Mouse (Mus musculus): ENCODE measurements around the gene Mnd1. TPM values are rescaled to one million over a fixed set of nuclear protein-coding genes. Genes with fewer than 3 reads are reported as not detected.

Gene Mnd1
- polyA plus RNA-seq, 2 experiments from 2014 or later, result 1.7 to 3.8 TPM

DNA sequence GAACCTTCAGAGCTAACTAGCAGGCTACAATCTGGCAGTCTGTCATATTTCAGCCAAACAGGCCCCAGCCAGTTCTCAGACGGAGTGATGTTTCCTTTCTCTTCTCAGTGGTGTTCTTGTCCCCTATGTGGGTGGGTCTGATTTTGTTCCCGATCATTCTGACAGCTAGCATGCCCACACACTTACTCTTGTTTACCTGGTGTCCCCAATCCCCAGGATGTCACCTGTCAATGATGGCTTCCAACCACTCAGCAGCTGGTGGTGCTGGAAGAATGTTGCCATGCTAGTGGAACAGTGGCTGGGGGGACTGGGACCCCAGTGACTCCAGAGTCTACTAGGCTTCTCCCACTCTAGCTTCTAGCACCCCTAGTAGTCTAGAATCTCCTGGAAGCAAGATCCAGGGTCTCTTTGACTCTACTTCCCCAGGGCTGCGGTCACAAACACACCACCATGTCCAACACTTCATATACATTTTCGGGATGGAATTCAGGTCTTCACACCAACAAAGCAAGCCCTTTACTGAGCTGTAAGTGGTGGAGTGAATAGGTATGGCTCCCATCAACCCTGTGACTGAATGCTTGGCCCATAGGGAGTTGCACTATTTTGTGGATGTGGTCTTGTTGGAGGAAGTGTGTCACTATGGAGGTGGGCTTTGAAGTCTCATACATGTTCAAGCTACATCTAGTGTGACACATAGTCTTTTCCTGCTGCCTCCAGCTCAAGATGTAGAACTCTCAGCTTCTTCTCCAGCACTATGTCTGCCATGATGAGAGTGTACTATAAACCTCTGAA is 2.2 kb upstream of the Mnd1 start:
- ATAC-seq, result no peak

GRCm38 (mm10) chr3:84157011-84157410 is 1.4 kb upstream of the Mnd1 start:
- ATAC-seq, result no peak

DNA sequence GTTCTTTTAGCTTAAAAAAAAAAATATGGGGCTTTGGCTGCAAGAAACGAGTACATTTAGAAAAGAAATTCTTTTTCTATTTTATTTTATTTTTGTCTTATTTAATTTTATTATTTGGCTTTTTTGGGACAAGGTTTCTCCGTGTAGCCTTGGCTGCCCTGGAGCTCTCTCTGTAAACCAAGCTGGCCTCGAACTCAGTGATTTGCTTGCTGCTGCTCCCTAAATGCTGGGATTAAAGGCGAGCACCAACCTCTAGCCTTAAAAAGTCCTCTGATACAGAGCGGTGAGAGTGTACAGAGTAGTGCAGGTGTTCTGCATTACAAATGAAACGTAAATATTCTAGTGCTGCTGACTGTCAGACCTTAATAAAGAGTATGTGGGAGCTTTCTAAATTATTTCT is 519 bp upstream of the Mnd1 start:
- ATAC-seq, result no peak

GRCm38 (mm10) chr3:84155146-84155545 is 440 bp downstream of the Mnd1 start:
- no peak for ATAC-seq

DNA sequence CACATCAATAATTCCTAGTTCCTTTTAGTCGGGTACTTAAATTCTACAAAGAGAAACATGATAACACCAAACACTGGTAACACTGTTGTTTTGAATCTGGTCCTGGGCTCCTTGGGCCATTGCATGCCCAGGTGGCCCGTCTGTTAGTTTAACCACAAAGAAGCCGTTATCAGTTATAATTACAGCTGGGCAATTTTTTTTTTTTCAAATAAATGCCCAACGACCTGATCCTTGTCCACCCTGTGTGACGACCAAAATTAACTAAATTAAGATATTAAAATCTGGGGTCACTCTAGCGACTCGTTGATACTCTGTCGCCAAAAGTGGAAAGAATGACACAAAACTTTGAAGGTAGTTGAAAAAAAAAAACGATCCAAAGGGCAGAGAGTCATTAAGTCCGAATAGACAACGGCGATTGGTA is 855 bp downstream of the Mnd1 start:
- no peak for ATAC-seq

GRCm38 (mm10) chr3:84149831-84150230 is 5.8 kb downstream of the Mnd1 start:
- no peak for ATAC-seq

DNA sequence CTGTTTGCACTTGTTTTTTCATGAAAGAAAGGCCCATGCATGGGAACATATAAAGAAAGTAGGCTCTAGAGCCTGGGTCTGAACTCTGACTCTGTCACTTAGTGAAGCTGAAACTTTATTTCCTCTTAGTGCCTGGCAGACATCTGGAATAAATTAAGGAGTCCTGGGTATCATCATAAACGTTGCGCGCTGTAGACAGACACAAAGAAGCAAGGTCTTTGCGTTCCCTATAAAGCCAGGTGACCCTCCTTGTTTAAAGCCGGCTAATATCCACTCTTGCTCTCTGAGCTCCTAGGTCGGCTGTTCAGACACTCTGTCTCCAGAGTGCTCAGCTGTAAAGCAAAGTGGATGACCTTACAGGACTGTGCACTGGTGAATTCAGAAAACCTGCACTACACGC is 14.6 kb downstream of the Mnd1 start:
- no peak for ATAC-seq

GRCm38 (mm10) chr3:84136509-84136908 is 19.1 kb downstream of the Mnd1 start:
- no peak for ATAC-seq

DNA sequence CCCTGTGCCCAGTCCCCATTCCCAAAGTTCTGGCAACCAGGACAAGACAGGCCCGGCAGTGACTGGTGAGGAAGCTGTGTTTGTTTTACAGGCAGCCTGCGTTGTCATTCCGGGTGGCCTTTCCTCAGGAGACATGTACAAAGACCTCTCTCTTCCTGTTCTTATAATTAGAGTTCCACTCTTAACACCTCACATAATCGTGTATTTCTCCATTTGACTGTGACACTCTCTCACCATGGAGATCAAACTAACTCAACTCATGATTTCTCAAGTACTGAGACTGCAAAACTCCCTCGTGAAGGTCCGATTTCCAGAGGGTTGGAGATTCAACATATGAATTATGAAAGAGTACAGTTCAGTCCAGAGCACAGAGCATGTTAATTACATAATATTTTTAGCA is 19.7 kb downstream of the Mnd1 start:
- no peak for ATAC-seq

GRCm38 (mm10) chr3:84135387-84135786 is 20.2 kb downstream of the Mnd1 start:
- ATAC-seq, result no peak

- no peak for ATAC-seq
These were observed 24.2 kb downstream of the Mnd1 start for GRCm38 (mm10) chr3:84131369-84131768.

DNA sequence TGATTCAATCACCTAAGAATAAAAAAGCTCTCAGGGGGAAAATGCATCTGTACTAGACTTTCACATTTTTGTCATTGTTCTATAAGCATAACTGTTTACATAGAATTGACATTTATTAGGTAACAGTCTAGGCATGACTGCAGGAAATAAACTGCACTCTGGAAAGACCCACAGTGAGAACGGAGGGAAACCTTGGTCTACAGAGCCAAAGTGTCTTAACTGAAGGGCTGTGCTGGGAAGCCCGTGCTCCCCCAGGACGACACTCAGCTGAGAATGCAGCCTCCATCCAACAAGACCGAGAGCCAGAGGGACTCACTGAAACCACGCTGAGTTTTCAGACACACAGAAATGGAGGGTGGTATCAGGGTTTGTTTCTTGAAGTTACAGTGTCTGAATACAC is 24.8 kb downstream of the Mnd1 start:
- ATAC-seq, result no peak

DNA sequence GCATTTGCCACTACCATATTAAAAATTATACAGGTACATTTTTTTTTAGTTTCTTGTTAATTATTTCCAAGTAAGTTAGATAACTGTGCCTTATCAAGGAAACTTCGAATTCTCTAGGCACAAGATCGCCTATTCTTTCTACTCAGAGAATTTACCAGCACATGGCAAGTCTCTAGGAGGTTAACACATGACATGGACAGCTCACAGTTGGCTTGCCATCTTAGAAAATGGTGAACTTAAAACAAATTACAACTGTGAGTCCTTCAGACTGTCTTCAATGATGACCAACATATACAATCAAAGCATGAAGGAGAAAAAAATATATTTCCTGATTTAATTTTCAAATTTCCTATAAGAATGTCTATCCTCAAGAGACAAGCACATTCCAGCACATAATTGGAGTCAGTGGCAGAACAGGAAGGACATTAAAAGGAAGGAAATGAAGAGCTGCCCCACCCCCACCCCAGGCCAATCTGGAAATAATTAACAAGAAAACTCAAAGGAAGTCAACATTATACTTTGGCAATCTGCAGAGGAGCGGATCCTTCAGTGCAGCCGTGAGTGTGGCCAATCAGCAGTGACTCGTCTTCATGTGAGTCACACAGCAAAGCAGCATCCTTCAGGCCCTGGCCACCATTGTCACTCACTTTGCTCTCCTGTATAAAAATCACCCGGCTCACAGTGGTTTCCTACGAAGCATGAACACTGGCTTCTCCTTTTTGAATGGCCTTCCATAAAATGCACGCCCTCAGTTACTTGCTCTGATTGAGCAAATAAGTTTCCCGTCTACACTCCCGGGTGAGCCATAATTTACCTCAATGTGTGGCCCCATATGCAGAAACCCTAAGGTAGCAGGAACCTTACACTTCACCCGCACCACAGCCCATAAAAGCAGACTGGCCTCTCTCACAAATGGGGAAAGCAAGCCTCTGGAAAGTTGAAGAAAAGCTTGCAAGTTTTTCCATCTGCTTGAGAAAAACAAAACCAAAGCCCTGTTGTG is 26.4 kb downstream of the Mnd1 start:
- ATAC-seq, result no peak

- no peak for ATAC-seq
These were observed 28.2 kb downstream of the Mnd1 start for GRCm38 (mm10) chr3:84127431-84127830.

DNA sequence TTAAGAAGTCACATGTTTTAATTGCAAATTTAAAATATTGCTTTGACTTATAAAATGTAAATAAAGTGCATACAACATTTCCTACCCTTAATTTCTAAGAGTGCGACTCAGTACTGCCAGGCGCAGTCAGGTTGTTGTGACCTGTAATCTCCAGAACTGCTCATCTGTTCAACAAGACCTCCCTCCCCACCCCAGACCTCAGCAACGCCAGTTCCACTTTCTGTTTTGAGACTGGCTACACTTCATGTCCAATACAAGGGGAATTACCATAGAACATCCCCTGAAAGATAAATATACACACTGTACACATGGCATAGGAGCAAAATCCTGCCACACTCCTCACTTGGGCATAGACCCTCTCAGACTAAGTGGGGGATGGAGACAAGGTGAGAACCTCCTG is 28.9 kb downstream of the Mnd1 start:
- ATAC-seq, result peak; percentile 30

- ATAC-seq, result peak; percentile 60
These were observed 29.8 kb downstream of the Mnd1 start for GRCm38 (mm10) chr3:84125704-84126289.

GRCm38 (mm10) chr3:84123461-84123860 is 32.1 kb downstream of the Mnd1 start:
- ATAC-seq, result peak; percentile 58

GRCm38 (mm10) chr3:84118718-84119117 is 36.9 kb downstream of the Mnd1 start:
- ATAC-seq, result no peak

DNA sequence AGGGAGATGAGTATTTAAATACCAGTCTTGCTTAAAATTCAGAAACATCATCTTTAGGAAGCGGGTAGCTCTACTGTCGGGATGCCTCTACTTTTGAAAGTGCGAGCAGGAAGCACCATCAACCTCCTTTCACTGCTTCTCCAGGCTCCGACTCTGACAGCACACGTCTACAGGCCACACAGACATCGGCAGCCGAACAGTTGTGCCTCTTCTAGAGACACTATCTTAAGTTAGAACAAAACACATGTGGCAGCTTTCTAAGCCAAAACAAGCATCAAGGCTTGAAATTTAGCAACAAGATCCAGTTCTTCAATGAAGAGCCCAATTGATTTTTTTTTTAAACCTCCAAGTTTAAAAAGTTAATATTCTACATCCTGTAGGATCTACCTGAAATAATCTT is 37.4 kb downstream of the Mnd1 start:
- no peak for ATAC-seq

- no peak for ATAC-seq
These were observed 47.0 kb downstream of the Mnd1 start for GRCm38 (mm10) chr3:84108614-84109013.

- no peak for ATAC-seq
These were observed 49.5 kb downstream of the Mnd1 start for GRCm38 (mm10) chr3:84106106-84106505.

DNA sequence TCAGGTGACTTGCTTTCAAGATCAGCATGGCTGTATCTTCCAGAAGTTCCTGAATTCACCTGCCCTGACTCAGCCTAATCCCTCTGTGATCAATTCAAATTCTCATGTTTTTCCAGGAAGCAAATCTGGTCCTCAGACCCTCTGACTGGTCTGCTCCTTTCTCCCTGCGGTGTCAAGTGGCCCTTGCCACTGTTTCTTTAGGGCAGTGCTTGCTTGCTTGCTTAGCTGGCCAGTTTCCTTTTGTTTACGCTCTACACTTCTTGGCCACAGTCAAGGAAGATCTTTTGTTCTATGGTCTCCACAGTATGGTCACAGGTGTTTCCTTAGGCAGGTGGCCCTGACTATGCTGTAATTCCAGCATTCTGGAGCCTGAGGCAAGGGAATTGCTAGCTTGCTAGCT is 52.0 kb downstream of the Mnd1 start:
- no peak for ATAC-seq

GRCm38 (mm10) chr3:84092875-84093274 is 62.7 kb downstream of the Mnd1 start:
- no peak for ATAC-seq

All from activated CD4-positive, CD25-positive, alpha-beta regulatory T cell, adult 4 months (primary cell).